Mouse (Mus musculus) limb, embryonic 14.5 days (tissue): ENCODE results near the gene Srsf1. TPM values are rescaled to one million over a fixed set of nuclear protein-coding genes. Genes with fewer than 3 reads are reported as not detected.

ENCODE experiments used
- ATAC-seq: fragments of 200-750 bp; cut with Nextera tagmentation; 2 replicates; pipeline ENCODE4 v1.8.0; 2017; ENCODE audit warnings: low read depth, moderate number of reproducible peaks, moderate TSS enrichment; ENCODE audit not compliant: low FRiP score
- DNase-seq: peaks from one replicate; pipeline ENCODE4 v3.0.0-alpha.2; 2015; ENCODE audit warnings: low spot score
- H3K27ac ChIP-seq: fragments of 300-500 bp; sonication (generic); replicated peaks from 2 replicates; pipeline ENCODE4 v1.5.1; 2014; ENCODE audit warnings: low read depth, mild to moderate bottlenecking, low read length, moderate library complexity, mixed read lengths
- H3K27me3 ChIP-seq: fragments of 300-500 bp; sonication (generic); 2 replicates; pipeline ENCODE4 v1.6.1; 2014; ENCODE audit warnings: low read length, mixed read lengths; ENCODE audit not compliant: control insufficient read depth, insufficient read depth
- H3K36me3 ChIP-seq: fragments of 300-500 bp; sonication (generic); 2 replicates; pipeline ENCODE4 v1.6.1; 2014; ENCODE audit warnings: mild to moderate bottlenecking, low read length, moderate library complexity, mixed read lengths; ENCODE audit not compliant: control insufficient read depth, insufficient read depth
- H3K4me1 ChIP-seq: fragments of 300-500 bp; sonication (generic); 2 replicates; pipeline ENCODE4 v1.6.1; 2014; ENCODE audit warnings: antibody characterized with exemption, low read length, mixed read lengths; ENCODE audit not compliant: control insufficient read depth, insufficient read depth
- H3K4me2 ChIP-seq: fragments of 300-500 bp; sonication (generic); replicated peaks from 2 replicates; pipeline ENCODE4 v1.6.1; 2014; ENCODE audit warnings: low read depth, mild to moderate bottlenecking, low read length, moderate library complexity; ENCODE audit not compliant: severe bottlenecking
- H3K4me3 ChIP-seq: fragments of 300-500 bp; sonication (generic); replicated peaks from 2 replicates; pipeline ENCODE4 v1.5.1; 2014; ENCODE audit warnings: low read length
- H3K9ac ChIP-seq: fragments of 300-500 bp; sonication (generic); 2 replicates; pipeline ENCODE4 v1.6.1; 2014; ENCODE audit warnings: mild to moderate bottlenecking, low read depth, low read length, moderate library complexity; ENCODE audit not compliant: severe bottlenecking
- H3K9me3 ChIP-seq: fragments of 300-500 bp; sonication (generic); 2 replicates; pipeline ENCODE4 v1.6.1; 2016; ENCODE audit warnings: low read length; ENCODE audit not compliant: control insufficient read depth
- POLR2A ChIP-seq: fragments of 200-500 bp; IDR thresholded peaks from 2 replicates; pipeline ENCODE4 v1.8.0; 2012; ENCODE audit warnings: inconsistent platforms, mild to moderate bottlenecking, moderate library complexity, borderline replicate concordance; ENCODE audit not compliant: insufficient read depth, insufficient read length; ENCODE audit errors: extremely low read depth
- WGBS: fragments of 180-500 bp; shearing (Covaris S2); extraction: QIAGEN DNeasy Blood & Tissue Kit; methylation state at CpG from one replicate; pipeline ENCODE4 v1.1.7; 2014; 5-methylcytosine and 5-hydroxymethylcytosine counted together
- polyA plus RNA-seq, 2 experiments: library from polyadenylated mRNA; depleted of rRNA in 1 of 2; stranded (reverse) in 1 of 2; unstranded in 1 of 2; fragments of >200 nt; fragmentation: Nextera tagmentation in 1 of 2; extraction: Ambion mirVana in 1 of 2; gene quantifications; 2 replicates each; pipeline versions ENCODE4 v1.2.1 to v1.2.3; 2012 to 2014

Gene Srsf1
- polyA plus RNA-seq, 2 experiments: 338 to 524 TPM

- Histone ChIP-seq H3K9ac (no peak overlapping the region), H3K4me3 (peak overlapping the region; percentile 95), H3K4me1 (peaks cover 19% of the 10 kb centered on the region), H3K9me3 (no peaks in the 10 kb centered on the region), H3K27me3 (no peaks in the 10 kb centered on the region), H3K4me2 (peak overlapping the region; percentile 64; the same call in 1 of the 2 replicates), H3K27ac (no peak overlapping the region), H3K36me3 (peaks cover 29% of the 10 kb centered on the region)
- ATAC-seq (no peak), DNase-seq (no peak)
- TF ChIP-seq POLR2A: no peak
- 30% methylated on average over 5 of the region's 5 CpGs for WGBS
Observed at GRCm38 (mm10) chr11:88071113-88071512, 23.9 kb downstream of the Srsf1 start.

GRCm38 (mm10) chr11:88073343-88073875 is 26.2 kb downstream of the Srsf1 start:
- Histone ChIP-seq H3K4me2 (no peak overlapping the region), H3K27me3 (no peaks in the 10 kb centered on the region), H3K27ac (no peak overlapping the region), H3K9me3 (no peaks in the 10 kb centered on the region), H3K4me3 (no peak overlapping the region), H3K9ac (no peak overlapping the region), H3K36me3 (peaks cover 47% of the 10 kb centered on the region), H3K4me1 (peaks cover 16% of the 10 kb centered on the region)
- 90% methylated on average over 14 of the region's 14 CpGs for WGBS
- ATAC-seq (no peak), DNase-seq (no peak)
- TF ChIP-seq POLR2A: no peak

GRCm38 (mm10) chr11:88075701-88076100 is 28.5 kb downstream of the Srsf1 start:
- no peak for TF ChIP-seq POLR2A
- ATAC-seq: no peak
- Histone ChIP-seq H3K9me3 (no peaks in the 10 kb centered on the region), H3K4me2 (no peak overlapping the region), H3K27ac (no peak overlapping the region), H3K4me3 (no peak overlapping the region), H3K36me3 (peaks cover 69% of the 10 kb centered on the region), H3K4me1 (peaks cover 6% of the 10 kb centered on the region), H3K9ac (no peak overlapping the region), H3K27me3 (no peaks in the 10 kb centered on the region)
- DNase-seq: no peak
- 93% methylated on average over 1 of the region's 1 CpGs for WGBS

GRCm38 (mm10) chr11:88076394-88076793 is 29.2 kb downstream of the Srsf1 start:
- Histone ChIP-seq H3K9ac (no peak overlapping the region), H3K36me3 (peaks cover 76% of the 10 kb centered on the region), H3K4me2 (no peak overlapping the region), H3K27ac (no peak overlapping the region), H3K4me1 (no peaks in the 10 kb centered on the region), H3K4me3 (no peak overlapping the region), H3K9me3 (no peaks in the 10 kb centered on the region), H3K27me3 (no peaks in the 10 kb centered on the region)
- 79% methylated on average over 1 of the region's 1 CpGs for WGBS
- ATAC-seq: no peak
- no peak for TF ChIP-seq POLR2A
- DNase-seq: no peak

GRCm38 (mm10) chr11:88083699-88084098 is 36.5 kb downstream of the Srsf1 start:
- 75% methylated on average over 6 of the region's 6 CpGs for WGBS
- H3K9ac ChIP-seq: no peak overlapping the region
- no peak for ATAC-seq
- H3K4me2 ChIP-seq: no peak overlapping the region
- no peak overlapping the region for H3K27ac ChIP-seq
- H3K4me1 ChIP-seq: peaks cover 3% of the 10 kb centered on the region; the same call in 1 of the 2 replicates
- peaks cover 53% of the 10 kb centered on the region for H3K36me3 ChIP-seq
- H3K4me3 ChIP-seq: no peak overlapping the region
- no peak for DNase-seq
- no peaks in the 10 kb centered on the region for H3K27me3 ChIP-seq
- no peak for TF ChIP-seq POLR2A
- no peaks in the 10 kb centered on the region for H3K9me3 ChIP-seq
